Mouse (Mus musculus) adrenal gland, postnatal 4 days (tissue): Measurements from ENCODE around the gene RPS10-NUDT3. TPM values are rescaled to one million over a fixed set of nuclear protein-coding genes. Genes with fewer than 3 reads are reported as not detected.
"Not testable (repeated sequence)": the region's sequence is repeated elsewhere in the genome, so short reads cannot be mapped to it uniquely, and the experiment has no call there.

Source experiments
- DNase-seq, 2 experiments: peaks; one replicate each; pipeline ENCODE4 v3.0.0; 2021 to 2022; ENCODE audit warnings: low spot score in 2 of 2, mixed read lengths in 2 of 2
- total RNA-seq, 2 experiments: library from RNA; stranded (reverse); gene quantifications; 2 replicates each; pipeline ENCODE4 v1.2.3; 2021

RPS10-NUDT3 gene
- total RNA-seq, 2 experiments from 2014 or later = not detected

- peak in 1 of 2 experiments; percentile 43 for DNase-seq
These were observed 7.6 kb upstream of the RPS10-NUDT3 start for GRCm38 (mm10) chr17:27642491-27643062.

- DNase-seq = not testable (repeated sequence)
These were observed 4.8 kb upstream of the RPS10-NUDT3 start for GRCm38 (mm10) chr17:27639851-27640250.

GRCm38 (mm10) chr17:27638921-27639332 lies 3.9 kb upstream of the RPS10-NUDT3 start:
- no peak for DNase-seq

- no peak for DNase-seq
These were observed 2.3 kb upstream of the RPS10-NUDT3 start for GRCm38 (mm10) chr17:27637333-27637732.

DNA sequence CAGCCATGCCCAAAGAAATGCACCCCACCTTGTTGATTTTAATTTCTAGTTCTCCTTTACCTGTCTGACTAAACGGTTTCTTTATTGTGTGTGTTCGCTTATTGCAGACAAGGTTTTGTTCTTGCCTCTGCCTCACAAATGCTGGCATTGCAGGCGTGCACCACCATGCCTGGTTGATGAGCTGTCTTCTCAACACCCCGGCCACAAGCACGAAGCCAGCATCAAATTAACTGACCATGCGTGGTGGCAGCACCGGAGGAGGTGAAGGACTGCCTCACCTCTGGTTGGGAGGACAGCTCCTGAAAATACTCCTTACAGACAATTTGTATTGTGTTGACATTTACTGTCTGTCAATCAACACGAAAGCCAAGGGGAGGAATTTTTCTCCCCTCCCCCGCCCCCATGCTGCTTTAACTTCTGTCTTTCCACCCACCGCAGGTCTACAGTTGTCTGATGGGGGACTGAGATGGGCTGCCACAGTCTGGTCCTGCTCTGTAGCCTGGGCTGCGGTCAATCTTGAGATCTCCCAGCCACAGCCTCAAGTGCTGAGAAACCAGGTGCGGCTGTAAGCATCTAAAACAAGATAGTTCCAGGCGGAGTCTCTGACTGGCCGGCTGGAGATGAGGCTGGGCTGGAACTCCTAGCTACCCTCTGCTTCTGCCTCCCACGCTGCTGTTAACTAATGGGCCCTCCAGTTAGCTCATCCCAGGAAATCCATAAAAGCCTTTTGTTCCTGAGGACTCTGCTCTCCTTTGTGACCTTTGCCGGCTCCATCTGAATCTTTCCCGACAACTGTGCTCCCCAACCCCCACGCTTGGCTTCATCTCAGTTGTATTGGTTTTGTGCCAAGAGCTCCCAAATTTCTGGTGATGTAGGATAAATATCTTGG lies 1.4 kb upstream of the RPS10-NUDT3 start, which contains the start of gene Rps10:
Gene Rps10 (minus strand): TSS at position 538 of the 889 bp plus-strand sequence.
- DNase-seq = no peak

- DNase-seq = not testable (repeated sequence)
These were observed 517 bp upstream of the RPS10-NUDT3 start for GRCm38 (mm10) chr17:27635575-27635903.

DNA sequence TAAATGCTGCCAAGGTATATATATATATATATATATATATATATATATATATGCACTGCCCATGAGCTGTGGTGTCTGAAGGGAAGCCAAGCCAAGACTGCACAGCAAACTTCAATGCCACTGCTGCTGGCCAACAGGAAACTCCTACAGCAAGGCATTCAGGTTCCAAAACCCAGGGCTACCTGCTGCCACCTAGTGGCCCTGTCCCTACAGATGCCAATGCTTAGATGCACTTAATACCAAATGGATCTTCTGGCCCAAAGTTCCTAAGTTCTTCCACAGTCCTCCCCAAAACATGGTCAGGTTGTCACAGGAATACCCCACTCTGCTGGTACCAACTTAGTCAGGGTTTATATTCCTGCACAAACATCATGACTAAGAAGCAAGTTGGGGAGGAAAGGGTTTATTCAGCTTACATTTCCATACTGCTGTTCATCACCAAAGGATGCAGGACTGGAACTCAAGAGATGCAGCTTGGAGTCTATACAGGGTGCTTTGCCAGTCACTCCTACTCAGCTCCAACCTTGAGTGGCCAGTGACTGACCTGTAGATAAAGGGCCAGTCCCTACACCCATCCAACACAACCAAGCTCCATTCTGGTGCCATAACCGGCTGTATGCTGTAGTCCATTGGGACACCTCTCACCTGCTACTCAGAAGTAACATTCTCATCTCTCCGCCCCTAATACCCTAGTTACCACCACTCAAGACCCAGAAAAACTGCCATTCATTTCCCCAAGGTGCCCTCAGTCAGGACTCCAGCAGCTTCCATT lies 5.6 kb downstream of the RPS10-NUDT3 start:
- peak; percentile 46 to 53 for DNase-seq

DNA sequence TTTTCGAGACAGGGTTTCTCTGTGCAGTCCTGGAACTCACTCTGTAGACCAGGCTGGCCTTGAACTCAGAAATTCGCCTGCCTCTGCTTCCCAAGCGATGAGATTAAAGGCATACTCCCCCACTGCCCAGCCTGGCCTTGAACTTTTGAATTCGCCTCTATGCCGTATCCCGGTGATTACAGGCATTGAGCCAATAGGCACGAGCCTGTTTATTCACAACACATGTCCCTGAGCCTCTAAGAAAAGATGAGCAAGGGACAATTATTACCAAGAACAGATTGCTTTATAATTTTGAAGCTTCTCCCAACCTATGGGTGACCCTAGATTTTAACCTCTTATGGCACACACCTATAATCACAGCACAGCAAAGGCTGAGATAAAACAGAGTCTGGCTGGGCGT lies 6.6 kb downstream of the RPS10-NUDT3 start:
- DNase-seq = no peak

GRCm38 (mm10) chr17:27627451-27627850 lies 7.6 kb downstream of the RPS10-NUDT3 start:
- DNase-seq = no peak

- no peak for DNase-seq
These were observed 8.3 kb downstream of the RPS10-NUDT3 start for GRCm38 (mm10) chr17:27626681-27627080.

GRCm38 (mm10) chr17:27625455-27626251 lies 9.4 kb downstream of the RPS10-NUDT3 start:
- DNase-seq = no peak

DNA sequence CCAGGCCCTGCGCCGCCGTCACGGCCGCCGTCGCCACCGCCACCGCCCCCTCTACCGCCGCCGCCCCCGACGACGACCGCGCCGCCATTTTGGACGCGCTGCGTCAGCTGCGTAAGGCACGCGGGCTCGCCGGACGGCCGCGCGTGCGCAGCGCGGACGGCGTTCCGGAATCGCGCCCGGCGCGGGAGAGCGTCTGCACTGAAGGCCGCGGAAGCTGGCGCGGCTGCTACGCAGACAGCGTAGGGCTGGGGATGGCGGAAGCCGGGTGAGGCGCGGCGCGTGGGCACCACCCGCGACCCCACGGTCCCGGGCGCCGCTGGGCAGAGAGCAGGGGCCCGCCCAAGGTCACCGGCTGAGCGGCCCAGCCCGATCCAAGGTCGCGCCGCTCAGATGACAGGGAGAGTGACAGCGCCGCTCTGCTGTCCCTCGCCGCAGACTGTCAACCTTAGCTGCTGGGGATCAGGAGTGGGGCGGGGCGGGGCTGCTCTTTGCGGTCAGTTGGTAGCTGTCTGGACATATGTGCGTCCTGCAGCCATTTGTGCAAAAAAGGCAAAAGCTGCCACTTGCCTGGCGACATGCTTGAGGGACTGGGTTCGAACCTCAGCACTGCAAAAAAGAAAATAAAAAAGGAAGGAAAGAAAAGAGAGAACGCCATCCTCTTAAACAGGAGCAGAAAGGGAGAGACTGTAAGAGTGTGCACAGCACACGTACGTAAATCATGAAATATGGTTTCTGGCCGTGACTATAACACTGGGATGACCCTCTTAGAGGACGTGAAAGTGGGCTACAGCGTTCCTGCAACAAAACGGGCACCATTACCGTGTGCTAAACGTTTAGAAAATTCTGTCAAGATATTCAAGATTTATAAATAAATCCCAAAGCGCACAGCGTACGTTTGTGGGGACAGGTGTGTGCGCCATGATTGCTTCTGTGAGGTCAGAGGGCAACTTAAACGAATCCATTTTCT lies 11.4 kb downstream of the RPS10-NUDT3 start, which contains the start of gene Nudt3:
Gene Nudt3 (minus strand): TSS at position 136 of the 967 bp plus-strand sequence.
- DNase-seq = peak; percentile 76

DNA sequence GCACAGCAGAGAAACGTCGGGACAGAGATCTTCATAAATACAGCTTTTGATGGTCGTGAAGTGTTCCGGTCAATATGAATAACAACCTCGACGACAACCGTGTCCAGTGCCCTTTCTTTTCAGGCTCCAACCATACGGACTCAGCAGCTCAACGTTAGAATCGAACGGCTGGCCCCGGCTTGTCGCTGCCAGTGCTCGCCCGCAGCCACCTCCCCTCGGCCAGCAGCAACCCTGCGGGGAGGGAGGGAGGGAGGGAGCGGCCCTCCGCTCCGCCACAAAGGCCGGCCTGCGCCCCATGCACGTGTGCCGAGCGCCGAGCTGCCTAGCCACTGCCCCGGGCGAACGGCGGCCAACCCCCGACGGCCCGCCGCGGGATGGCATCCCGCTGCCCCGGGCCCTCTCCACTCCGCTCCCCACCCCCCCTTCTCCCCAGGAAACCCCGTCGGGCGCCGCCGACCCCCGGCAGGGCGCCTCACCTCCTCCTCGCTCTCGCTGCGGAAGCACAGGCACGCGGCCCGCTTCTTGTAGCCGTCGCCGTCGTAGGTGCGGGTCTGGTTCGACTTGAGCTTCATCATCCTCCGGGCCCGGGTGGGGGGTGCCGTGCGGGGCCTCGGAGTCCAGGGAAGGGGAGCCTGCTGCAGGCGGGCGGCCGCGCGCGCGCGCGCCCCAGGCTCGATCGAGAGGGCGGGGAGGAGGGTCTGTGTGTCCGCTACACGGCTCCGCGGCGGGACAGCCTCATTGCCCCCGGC lies 12.2 kb downstream of the RPS10-NUDT3 start:
- DNase-seq = peak in 1 of 2 experiments; percentile 17

DNA sequence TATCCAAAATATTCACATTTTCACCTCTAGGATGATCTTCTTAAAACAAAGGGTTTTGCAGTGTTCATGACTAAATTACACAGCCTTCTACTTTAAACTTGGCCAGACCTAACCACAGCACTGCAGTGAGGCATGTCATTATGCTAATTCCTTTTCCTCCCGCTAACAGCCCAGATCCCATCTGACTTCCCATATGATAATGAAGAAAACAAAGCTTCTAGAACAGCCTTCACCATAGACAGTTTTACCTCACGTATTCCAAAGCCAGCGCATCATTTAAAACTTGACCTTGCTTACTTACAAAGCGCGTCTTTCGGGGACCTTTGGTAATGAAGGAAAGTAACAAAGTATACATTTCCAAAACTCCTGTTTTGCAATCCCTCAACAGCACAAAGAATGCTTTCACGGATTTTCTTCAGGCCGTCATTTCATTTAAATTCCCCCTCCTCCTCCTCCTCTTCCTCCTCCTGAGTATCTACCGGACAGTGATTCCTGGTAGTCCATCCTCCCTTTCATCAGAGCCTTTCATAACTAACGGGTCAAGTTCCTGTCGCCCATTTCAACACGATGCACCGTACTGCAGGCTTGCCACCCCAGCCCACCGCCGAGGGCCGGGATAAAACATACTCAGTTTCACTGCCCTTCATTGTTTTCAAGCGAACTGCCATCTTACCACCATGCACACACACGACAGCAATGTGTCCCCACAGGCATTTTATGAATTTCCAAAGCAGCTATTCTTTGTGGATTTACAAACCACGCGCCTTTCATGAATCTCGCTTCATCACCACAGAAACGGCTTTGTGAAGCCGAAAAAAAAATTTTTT lies 13.1 kb downstream of the RPS10-NUDT3 start:
- no peak for DNase-seq

- no peak for DNase-seq
These were observed 13.9 kb downstream of the RPS10-NUDT3 start for GRCm38 (mm10) chr17:27621161-27621560.

GRCm38 (mm10) chr17:27615388-27615787 lies 19.6 kb downstream of the RPS10-NUDT3 start:
- no peak for DNase-seq

DNA sequence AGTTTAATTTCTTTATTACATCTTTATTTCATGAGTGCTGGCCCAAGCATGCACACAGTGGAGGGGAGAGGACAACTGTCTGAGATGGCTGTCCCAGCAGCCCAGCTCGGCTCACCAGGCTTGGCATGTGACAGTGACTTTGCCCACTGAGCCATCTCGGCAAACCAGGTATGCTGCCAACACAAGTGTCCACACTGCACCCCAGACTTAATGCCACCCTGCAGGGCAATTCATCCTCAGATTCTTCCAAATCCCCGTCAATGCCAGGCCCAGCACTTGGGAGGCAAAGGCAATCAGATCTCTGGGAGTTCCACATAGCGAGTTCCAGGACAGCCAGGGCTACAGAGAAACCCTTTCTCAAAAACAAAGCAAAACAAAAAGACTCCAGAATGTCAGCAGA lies 22.0 kb downstream of the RPS10-NUDT3 start:
- no peak for DNase-seq

DNA sequence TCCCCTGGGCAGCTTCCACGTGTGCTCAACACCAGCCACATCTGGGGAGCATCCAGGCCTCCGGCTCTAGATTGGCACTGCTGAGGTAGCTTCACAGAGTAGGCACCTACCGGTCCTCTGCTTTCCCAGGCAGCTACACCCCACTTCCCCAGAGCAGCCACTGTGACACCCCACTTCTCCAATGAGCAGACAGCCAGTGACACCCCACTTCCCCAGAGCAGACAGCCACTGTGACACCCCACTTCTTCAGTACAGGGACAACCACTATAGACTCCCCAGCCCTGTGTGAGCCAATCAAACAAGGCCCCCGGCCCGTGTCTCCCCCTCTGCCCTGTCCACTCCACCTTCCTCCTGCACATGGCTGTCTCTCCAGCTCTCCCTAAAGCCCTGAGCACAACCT lies 23.0 kb downstream of the RPS10-NUDT3 start:
- DNase-seq = no peak
